Mouse (Mus musculus): ENCODE data around the gene Atp2b4. TPM values are rescaled to one million over a fixed set of nuclear protein-coding genes. Genes with fewer than 3 reads are reported as not detected.

Atp2b4 gene
- total and polyA plus RNA-seq, 3 experiments, result 18.8 to 21.1 TPM; not detected in 1

GRCm38 (mm10) chr1:133670190-133670589 lies 130.7 kb downstream of the Atp2b4 start:
- no peak overlapping the region for H3K4me3 ChIP-seq (ENCODE audit: control insufficient read depth in 1 of 2, insufficient read depth in 1 of 2, low read depth in 2 of 2, low read length in 2 of 2)
- DNase-seq (ENCODE audit: low read depth, low spot score), result no peak
- H3K27ac ChIP-seq (ENCODE audit: control insufficient read depth, low read depth, low read length), result no peak overlapping the region
- H3K27me3 ChIP-seq (ENCODE audit: control insufficient read depth in 1 of 2, insufficient read depth in 2 of 2, low read length in 2 of 2), result no peaks in the 10 kb centered on the region
- H3K4me1 ChIP-seq (ENCODE audit: control insufficient read depth in 1 of 2, insufficient read depth in 2 of 2, low read length in 2 of 2), result no peaks in the 10 kb centered on the region
- H3K9ac ChIP-seq (ENCODE audit: control insufficient read depth, low read depth, low read length, poor library complexity, severe bottlenecking), result no peak overlapping the region
- H3K9me3 ChIP-seq (replicated peaks; ENCODE audit: insufficient read depth, low read length), result no peaks in the 10 kb centered on the region
- no peaks in the 10 kb centered on the region for H3K36me3 ChIP-seq (ENCODE audit: control insufficient read depth in 1 of 2, insufficient read depth in 2 of 2, low read length in 2 of 2)
- TF ChIP-seq SIN3A (IDR thresholded peaks at IDR 0.05; ENCODE audit: low read length) (no peak), ZMIZ1 (IDR thresholded peaks at IDR 0.05; ENCODE audit: low read depth, low read length) (no peak), EP300 (IDR thresholded peaks at IDR 0.05; ENCODE audit: low read depth in 1 of 2, low read length in 2 of 2) (no peak), MAX (IDR thresholded peaks at IDR 0.05; ENCODE audit: low read length) (no peak), MAFK (IDR thresholded peaks at IDR 0.05; ENCODE audit: borderline replicate concordance, low read depth, low read length) (no peak), GATA1 (IDR thresholded peaks at IDR 0.05; ENCODE audit: low read depth, low read length) (no peak), ZKSCAN1 (IDR thresholded peaks at IDR 0.05; ENCODE audit: low read depth, low read length) (no peak), MXI1 (IDR thresholded peaks at IDR 0.05; ENCODE audit: low read depth, low read length) (no peak), HCFC1 (IDR thresholded peaks at IDR 0.05; ENCODE audit: low read depth, low read length) (no peak), RAD21 (IDR thresholded peaks at IDR 0.05; ENCODE audit: low read depth, low read length) (no peak), ZNF384 (IDR thresholded peaks at IDR 0.05; ENCODE audit: low read depth, low read length) (no peak), TCF12 (IDR thresholded peaks at IDR 0.05; ENCODE audit: low read depth, low read length) (no peak), MYB (IDR thresholded peaks at IDR 0.05; ENCODE audit: low read depth, low read length) (no peak)
- no peaks in the 10 kb centered on the region for H3K79me2 ChIP-seq (ENCODE audit: control insufficient read depth, insufficient read depth, low read length, poor library complexity)

GRCm38 (mm10) chr1:133668618-133669017 lies 132.2 kb downstream of the Atp2b4 start:
- Histone ChIP-seq H3K9me3 (replicated peaks; ENCODE audit: insufficient read depth, low read length) (no peaks in the 10 kb centered on the region), H3K79me2 (ENCODE audit: control insufficient read depth, insufficient read depth, low read length, poor library complexity) (no peaks in the 10 kb centered on the region), H3K36me3 (ENCODE audit: control insufficient read depth in 1 of 2, insufficient read depth in 2 of 2, low read length in 2 of 2) (no peaks in the 10 kb centered on the region), H3K4me3 (ENCODE audit: control insufficient read depth in 1 of 2, insufficient read depth in 1 of 2, low read depth in 2 of 2, low read length in 2 of 2) (no peak overlapping the region), H3K27me3 (ENCODE audit: control insufficient read depth in 1 of 2, insufficient read depth in 2 of 2, low read length in 2 of 2) (no peaks in the 10 kb centered on the region), H3K27ac (ENCODE audit: control insufficient read depth, low read depth, low read length) (no peak overlapping the region), H3K9ac (ENCODE audit: control insufficient read depth, low read depth, low read length, poor library complexity, severe bottlenecking) (no peak overlapping the region), H3K4me1 (ENCODE audit: control insufficient read depth in 1 of 2, insufficient read depth in 2 of 2, low read length in 2 of 2) (no peaks in the 10 kb centered on the region)
- TF ChIP-seq GATA1 (IDR thresholded peaks at IDR 0.05; ENCODE audit: low read depth, low read length) (no peak), NRF1 (IDR thresholded peaks at IDR 0.05; ENCODE audit: insufficient read depth, low read depth, low read length, poor library complexity, severe bottlenecking) (no peak), SMC3 (IDR thresholded peaks at IDR 0.05; ENCODE audit: low read depth, low read length) (no peak), MAFK (IDR thresholded peaks at IDR 0.05; ENCODE audit: borderline replicate concordance, low read depth, low read length) (no peak), RAD21 (IDR thresholded peaks at IDR 0.05; ENCODE audit: low read depth, low read length) (no peak), HCFC1 (IDR thresholded peaks at IDR 0.05; ENCODE audit: low read depth, low read length) (no peak), MYC (IDR thresholded peaks at IDR 0.05; ENCODE audit: low read depth, low read length) (no peak), ZC3H11A (IDR thresholded peaks at IDR 0.05; ENCODE audit: low read depth, low read length) (no peak), GABPA (IDR thresholded peaks at IDR 0.05; ENCODE audit: low read depth, low read length) (no peak), ZMIZ1 (IDR thresholded peaks at IDR 0.05; ENCODE audit: low read depth, low read length) (no peak), UBTF (IDR thresholded peaks at IDR 0.05; ENCODE audit: borderline replicate concordance, insufficient read depth, low read depth, low read length) (no peak)
- no peak for DNase-seq (ENCODE audit: low read depth, low spot score)

All from MEL (cell line).